Mouse (Mus musculus) forebrain, embryonic 12.5 days (tissue): ENCODE measurements at regions not wholly inside any gene's neighbourhood (a gene's known extent, or its start where the extent isn't known, plus 50 kb on each side); places are given as distances from the start of the nearest gene placed in this dataset.

Experiments used
- ATAC-seq: fragments of 200-750 bp; cut with Nextera tagmentation; 2 replicates; pipeline ENCODE4 v1.8.0; 2017; ENCODE audit warnings: moderate TSS enrichment; ENCODE audit not compliant: low FRiP score
- H3K27ac ChIP-seq: fragments of 300-500 bp; sonication (generic); 2 replicates; pipeline ENCODE4 v1.5.1; 2016; ENCODE audit warnings: mild to moderate bottlenecking
- H3K27me3 ChIP-seq: fragments of 300-500 bp; sonication (generic); 2 replicates; pipeline ENCODE4 v1.6.1; 2016; ENCODE audit warnings: mild to moderate bottlenecking
- H3K36me3 ChIP-seq: fragments of 300-500 bp; sonication (generic); replicated peaks from 2 replicates; pipeline ENCODE4 v1.6.1; 2016; ENCODE audit warnings: mild to moderate bottlenecking
- H3K4me1 ChIP-seq: fragments of 300-500 bp; sonication (generic); 2 replicates; pipeline ENCODE4 v1.6.1; 2016
- H3K4me2 ChIP-seq: fragments of 300-500 bp; sonication (generic); 2 replicates; pipeline ENCODE4 v1.6.1; 2016; ENCODE audit warnings: mild to moderate bottlenecking, moderate library complexity
- H3K4me3 ChIP-seq: fragments of 300-500 bp; sonication (generic); replicated peaks from 2 replicates; pipeline ENCODE4 v1.5.1; 2016; ENCODE audit warnings: mild to moderate bottlenecking
- H3K9ac ChIP-seq: fragments of 300-500 bp; sonication (generic); 2 replicates; pipeline ENCODE4 v1.6.1; 2016; ENCODE audit warnings: mild to moderate bottlenecking
- H3K9me3 ChIP-seq: fragments of 300-500 bp; sonication (generic); 2 replicates; pipeline ENCODE4 v1.6.1; 2016
- WGBS: fragments of 180-500 bp; shearing (Covaris S2); methylation state at CpG from one replicate; pipeline ENCODE4 v1.1.7; 2016; 5-methylcytosine and 5-hydroxymethylcytosine counted together

- no peak for ATAC-seq
- no peak overlapping the region for H3K4me2 ChIP-seq
- H3K27me3 ChIP-seq: no peaks in the 10 kb centered on the region
- no peak overlapping the region for H3K27ac ChIP-seq
- H3K4me1 ChIP-seq: peaks cover 7% of the 10 kb centered on the region; the same call in 1 of the 2 replicates
- no peak overlapping the region for H3K9ac ChIP-seq
- no peaks in the 10 kb centered on the region for H3K9me3 ChIP-seq
- H3K36me3 ChIP-seq: no peaks in the 10 kb centered on the region
- WGBS: 88% methylated on average over 11 of the region's 11 CpGs
- no peak overlapping the region for H3K4me3 ChIP-seq
Observed at GRCm38 (mm10) chr5:96938718-96939117, 58.8 kb upstream of the Bmp2k start.

DNA sequence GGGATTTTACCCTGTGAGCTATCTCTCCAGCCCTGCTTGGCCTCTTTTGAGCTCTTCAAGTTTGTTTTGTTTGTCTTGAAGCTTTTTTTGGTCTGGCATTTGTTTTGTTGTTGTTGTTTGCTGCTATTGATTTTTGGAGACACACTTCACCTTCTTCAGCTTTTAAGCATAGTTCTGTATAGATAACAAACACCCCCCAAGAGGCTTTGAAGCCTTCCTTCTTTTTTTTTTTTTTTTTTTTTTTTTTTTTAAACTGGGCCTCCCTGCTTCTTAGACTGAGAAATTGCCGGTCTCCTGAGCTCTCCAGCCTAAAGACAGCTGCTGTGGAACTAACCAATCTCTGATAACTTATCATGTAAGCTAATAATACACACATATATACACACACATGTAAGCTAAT lies 58.2 kb upstream of the Bmp2k start:
- H3K4me2 ChIP-seq: no peak overlapping the region
- peaks cover 7% of the 10 kb centered on the region; the same call in 1 of the 2 replicates for H3K4me1 ChIP-seq
- 85% methylated on average over 1 of the region's 1 CpGs for WGBS
- no peak overlapping the region for H3K27ac ChIP-seq
- H3K9ac ChIP-seq: no peak overlapping the region
- no peaks in the 10 kb centered on the region for H3K9me3 ChIP-seq
- no peaks in the 10 kb centered on the region for H3K27me3 ChIP-seq
- H3K36me3 ChIP-seq: no peaks in the 10 kb centered on the region
- no peak overlapping the region for H3K4me3 ChIP-seq
- no peak for ATAC-seq

GRCm38 (mm10) chr5:96940170-96941086 lies 57.1 kb upstream of the Bmp2k start:
- Histone ChIP-seq H3K9ac (no peak overlapping the region), H3K4me1 (peaks cover 7% of the 10 kb centered on the region; the same call in 1 of the 2 replicates), H3K27ac (0 out of 2 replicates have a peak overlapping the region, but pooled peaks have one; percentile 11), H3K4me2 (no peak overlapping the region), H3K36me3 (no peaks in the 10 kb centered on the region), H3K4me3 (no peak overlapping the region), H3K27me3 (no peaks in the 10 kb centered on the region), H3K9me3 (no peaks in the 10 kb centered on the region)
- ATAC-seq: no peak
- 88% methylated on average over 12 of the region's 12 CpGs for WGBS

- peak; percentile 82 for ATAC-seq
- Histone ChIP-seq H3K4me1 (peaks cover 7% of the 10 kb centered on the region; the same call in 1 of the 2 replicates), H3K27me3 (no peaks in the 10 kb centered on the region), H3K36me3 (no peaks in the 10 kb centered on the region), H3K4me2 (no peak overlapping the region), H3K9ac (no peak overlapping the region), H3K27ac (peak overlapping the region; percentile 11; the same call in 1 of the 2 replicates), H3K4me3 (no peak overlapping the region), H3K9me3 (no peaks in the 10 kb centered on the region)
- 61% methylated on average over 7 of the region's 7 CpGs for WGBS
Observed at GRCm38 (mm10) chr5:96941087-96941468, 56.4 kb upstream of the Bmp2k start.

- WGBS: 80% methylated on average over 2 of the region's 2 CpGs
Observed at GRCm38 (mm10) chr5:96941518-96941917, 56.0 kb upstream of the Bmp2k start.

More at GRCm38 (mm10) chr5:96941518-96941917, 56.0 kb upstream of the Bmp2k start:
- H3K4me2 ChIP-seq: no peak overlapping the region
- no peaks in the 10 kb centered on the region for H3K36me3 ChIP-seq
- H3K4me1 ChIP-seq: peaks cover 7% of the 10 kb centered on the region; the same call in 1 of the 2 replicates
- no peak overlapping the region for H3K27ac ChIP-seq
- no peaks in the 10 kb centered on the region for H3K27me3 ChIP-seq
- no peak overlapping the region for H3K9ac ChIP-seq
- ATAC-seq: peak; percentile 60
- no peak overlapping the region for H3K4me3 ChIP-seq
- H3K9me3 ChIP-seq: no peaks in the 10 kb centered on the region
